Mouse (Mus musculus) forebrain, postnatal 0 days (tissue): ENCODE measurements at regions not wholly inside any gene's neighbourhood (a gene's known extent, or its start where the extent isn't known, plus 50 kb on each side); places are given as distances from the start of the nearest gene placed in this dataset.

Source experiments
- ATAC-seq: fragments of 200-750 bp; cut with Nextera tagmentation; 2 replicates; pipeline ENCODE4 v1.8.0; 2017; ENCODE audit warnings: mild to moderate bottlenecking, moderate library complexity
- DNase-seq: peaks from one replicate; pipeline ENCODE4 v3.0.0-alpha.2; 2015
- H3K27ac ChIP-seq: fragments of 300-500 bp; sonication (generic); 2 replicates; pipeline ENCODE4 v1.5.1; 2014; ENCODE audit warnings: low read depth, mild to moderate bottlenecking, antibody characterized with exemption, low read length, moderate library complexity, mixed read lengths
- H3K27me3 ChIP-seq: fragments of 300-500 bp; sonication (generic); 2 replicates; pipeline ENCODE4 v1.6.1; 2014; ENCODE audit warnings: mild to moderate bottlenecking, low read length, mixed read lengths; ENCODE audit not compliant: insufficient read depth
- H3K36me3 ChIP-seq: fragments of 300-500 bp; sonication (generic); 2 replicates; pipeline ENCODE4 v1.6.1; 2014; ENCODE audit warnings: mild to moderate bottlenecking, moderate library complexity; ENCODE audit not compliant: insufficient read depth
- H3K4me1 ChIP-seq: fragments of 300-500 bp; sonication (generic); 2 replicates; pipeline ENCODE4 v1.6.1; 2014; ENCODE audit warnings: antibody characterized with exemption; ENCODE audit not compliant: insufficient read depth
- H3K4me2 ChIP-seq: fragments of 300-500 bp; sonication (generic); 2 replicates; pipeline ENCODE4 v1.6.1; 2014; ENCODE audit warnings: low read depth, mild to moderate bottlenecking, moderate library complexity
- H3K4me3 ChIP-seq: fragments of 300-500 bp; sonication (generic); 2 replicates; pipeline ENCODE4 v1.5.1; 2014; ENCODE audit warnings: low read depth, low read length, mixed read lengths
- H3K9ac ChIP-seq: fragments of 300-500 bp; sonication (generic); 2 replicates; pipeline ENCODE4 v1.6.1; 2014; ENCODE audit warnings: mild to moderate bottlenecking
- H3K9me3 ChIP-seq: fragments of 300-500 bp; sonication (generic); 2 replicates; pipeline ENCODE4 v1.6.1; 2016; ENCODE audit warnings: low read length
- CTCF ChIP-seq: sonication (generic); IDR thresholded peaks from 2 replicates; pipeline ENCODE4 v1.5.1; 2016; ENCODE audit warnings: antibody characterized with exemption, control low read depth, low read depth
- WGBS: fragments of 180-500 bp; shearing (Covaris S2); extraction: QIAGEN DNeasy Blood & Tissue Kit; methylation state at CpG from one replicate; pipeline ENCODE4 v1.1.7; 2014; 5-methylcytosine and 5-hydroxymethylcytosine counted together

- DNase-seq = no peak
- H3K27me3 ChIP-seq = no peaks in the 10 kb centered on the region
- no peak for TF ChIP-seq CTCF
- no peak overlapping the region for H3K9ac ChIP-seq
- no peaks in the 10 kb centered on the region for H3K9me3 ChIP-seq
- H3K4me2 ChIP-seq = no peak overlapping the region
- no peak overlapping the region for H3K4me3 ChIP-seq
- no peak for ATAC-seq
- H3K4me1 ChIP-seq = no peaks in the 10 kb centered on the region
- 94% methylated on average over 8 of the region's 8 CpGs for WGBS
- H3K36me3 ChIP-seq = no peaks in the 10 kb centered on the region
- H3K27ac ChIP-seq = no peak overlapping the region
Measured at GRCm38 (mm10) chr11:113028235-113028919, 246.4 kb downstream of the Sox9 start.

- Histone ChIP-seq H3K4me3 (no peak overlapping the region), H3K27ac (no peak overlapping the region), H3K4me2 (no peak overlapping the region), H3K9me3 (no peaks in the 10 kb centered on the region), H3K36me3 (no peaks in the 10 kb centered on the region), H3K27me3 (no peaks in the 10 kb centered on the region), H3K9ac (no peak overlapping the region), H3K4me1 (no peaks in the 10 kb centered on the region)
- DNase-seq (no peak), ATAC-seq (no peak)
- WGBS = 46% methylated on average over 8 of the region's 8 CpGs
- no peak for TF ChIP-seq CTCF
Measured at GRCm38 (mm10) chr11:113031405-113031804, 249.4 kb downstream of the Sox9 start.

GRCm38 (mm10) chr11:113032487-113033228 is 250.6 kb downstream of the Sox9 start:
- DNase-seq = no peak
- TF ChIP-seq CTCF = no peak
- no peak for ATAC-seq
- no peak overlapping the region for H3K27ac ChIP-seq
- H3K36me3 ChIP-seq = no peaks in the 10 kb centered on the region
- no peak overlapping the region for H3K4me3 ChIP-seq
- H3K9me3 ChIP-seq = no peaks in the 10 kb centered on the region
- WGBS = 89% methylated on average over 8 of the region's 8 CpGs
- H3K4me1 ChIP-seq = no peaks in the 10 kb centered on the region
- no peak overlapping the region for H3K9ac ChIP-seq
- no peaks in the 10 kb centered on the region for H3K27me3 ChIP-seq
- H3K4me2 ChIP-seq = no peak overlapping the region

GRCm38 (mm10) chr11:113034911-113035310 is 252.9 kb downstream of the Sox9 start:
- WGBS = 97% methylated on average over 13 of the region's 13 CpGs
- ATAC-seq = no peak
- Histone ChIP-seq H3K4me3 (no peak overlapping the region), H3K4me2 (no peak overlapping the region), H3K9ac (no peak overlapping the region), H3K27me3 (no peaks in the 10 kb centered on the region), H3K36me3 (no peaks in the 10 kb centered on the region), H3K9me3 (no peaks in the 10 kb centered on the region), H3K4me1 (no peaks in the 10 kb centered on the region), H3K27ac (no peak overlapping the region)
- DNase-seq = no peak
- no peak for TF ChIP-seq CTCF

- ATAC-seq (no peak), DNase-seq (no peak)
- Histone ChIP-seq H3K36me3 (0 out of 2 replicates have a peak, but pooled peaks cover 3% of the 10 kb centered on the region), H3K9ac (no peak overlapping the region), H3K4me3 (no peak overlapping the region), H3K27ac (no peak overlapping the region), H3K9me3 (no peaks in the 10 kb centered on the region), H3K4me1 (no peaks in the 10 kb centered on the region), H3K4me2 (no peak overlapping the region), H3K27me3 (no peaks in the 10 kb centered on the region)
- 83% methylated on average over 4 of the region's 4 CpGs for WGBS
- TF ChIP-seq CTCF = no peak
Measured at GRCm38 (mm10) chr11:113037736-113038135, 255.7 kb downstream of the Sox9 start.

GRCm38 (mm10) chr11:113042710-113043109 is 260.7 kb downstream of the Sox9 start:
- Histone ChIP-seq H3K9ac (no peak overlapping the region), H3K4me3 (no peak overlapping the region), H3K4me1 (peaks cover 9% of the 10 kb centered on the region; the same call in 1 of the 2 replicates), H3K27me3 (no peaks in the 10 kb centered on the region), H3K4me2 (no peak overlapping the region), H3K27ac (no peak overlapping the region), H3K9me3 (no peaks in the 10 kb centered on the region), H3K36me3 (0 out of 2 replicates have a peak, but pooled peaks cover 3% of the 10 kb centered on the region)
- TF ChIP-seq CTCF = no peak
- WGBS = 51% methylated on average over 5 of the region's 5 CpGs
- ATAC-seq (peak; percentile 65; the same call in 1 of the 2 replicates), DNase-seq (peak; percentile 25)

- H3K27ac ChIP-seq = peak overlapping the region; percentile 45
- peak; percentile 93 for ATAC-seq
- no peak overlapping the region; the same call in 1 of the 2 replicates for H3K9ac ChIP-seq
- TF ChIP-seq CTCF = no peak
- H3K4me3 ChIP-seq = no peak overlapping the region
- H3K27me3 ChIP-seq = no peaks in the 10 kb centered on the region
- DNase-seq = peak; percentile 89
- H3K4me1 ChIP-seq = peaks cover 9% of the 10 kb centered on the region; the same call in 1 of the 2 replicates
- H3K9me3 ChIP-seq = no peaks in the 10 kb centered on the region
- H3K36me3 ChIP-seq = no peaks in the 10 kb centered on the region
- WGBS = 17% methylated on average over 20 of the region's 20 CpGs
- no peak overlapping the region for H3K4me2 ChIP-seq
Measured at GRCm38 (mm10) chr11:113046200-113047051, 264.4 kb downstream of the Sox9 start.
